Mouse (Mus musculus): ENCODE data around the gene Fscn3. TPM values are rescaled to one million over a fixed set of nuclear protein-coding genes. Genes with fewer than 3 reads are reported as not detected.

The Fscn3 gene
- polyA plus RNA-seq, 1 experiment from 2014 or later: not detected

- Histone ChIP-seq H3K36me3 (ENCODE audit: control insufficient read depth, insufficient read depth, low read length) (peaks cover 9% of the 10 kb centered on the region; the same call in 1 of the 2 replicates), H3K4me2 (ENCODE audit: low read length) (peak overlapping the region; percentile 92), H3K9ac (ENCODE audit: low read length) (peak overlapping the region; percentile 91), H3K27me3 (ENCODE audit: control insufficient read depth, insufficient read depth, low read length) (no peaks in the 10 kb centered on the region), H3K9me3 (ENCODE audit: control insufficient read depth, low read length) (no peaks in the 10 kb centered on the region), H3K4me1 (ENCODE audit: control insufficient read depth in 2 of 2, insufficient read depth in 2 of 2, low read length in 2 of 2) (peaks cover 12 to 45% of the 10 kb centered on the region in 2 experiments), H3K27ac (replicated peaks in 1 of 2; ENCODE audit: control insufficient read depth in 1 of 2, insufficient read depth in 1 of 2, low read depth in 2 of 2, low read length in 2 of 2) (peak overlapping the region; percentile 58 to 95), H3K4me3 (ENCODE audit: control insufficient read depth in 1 of 2, insufficient read depth in 1 of 2, low read depth in 1 of 2, low read length in 2 of 2) (peak overlapping the region; percentile 77 to 95)
- peak; percentile 99 for ATAC-seq (ENCODE audit: insufficient number of reproducible peaks, insufficient read depth, low FRiP score, low read depth)
- under 1% methylated on average over 68 of the region's 68 CpGs for WGBS
These were observed 52.5 kb downstream of the Fscn3 start for GRCm38 (mm10) chr6:28479865-28480751.

- 4% methylated on average over 21 of the region's 21 CpGs for WGBS
- H3K4me2 ChIP-seq (ENCODE audit: low read length): peak overlapping the region; percentile 77
- no peak for ATAC-seq (ENCODE audit: insufficient number of reproducible peaks, insufficient read depth, low FRiP score, low read depth)
- peak overlapping the region; percentile 58 to 95 for H3K27ac ChIP-seq (replicated peaks in 1 of 2; ENCODE audit: control insufficient read depth in 1 of 2, insufficient read depth in 1 of 2, low read depth in 2 of 2, low read length in 2 of 2)
- no peaks in the 10 kb centered on the region for H3K9me3 ChIP-seq (ENCODE audit: control insufficient read depth, low read length)
- H3K36me3 ChIP-seq (ENCODE audit: control insufficient read depth, insufficient read depth, low read length): peaks cover 13% of the 10 kb centered on the region; the same call in 1 of the 2 replicates
- peaks cover 15 to 53% of the 10 kb centered on the region in 2 experiments for H3K4me1 ChIP-seq (ENCODE audit: control insufficient read depth in 2 of 2, insufficient read depth in 2 of 2, low read length in 2 of 2)
- H3K4me3 ChIP-seq (ENCODE audit: control insufficient read depth in 1 of 2, insufficient read depth in 1 of 2, low read depth in 1 of 2, low read length in 2 of 2): peak overlapping the region; percentile 69 to 95
- H3K27me3 ChIP-seq (ENCODE audit: control insufficient read depth, insufficient read depth, low read length): no peaks in the 10 kb centered on the region
- peak overlapping the region; percentile 91 for H3K9ac ChIP-seq (ENCODE audit: low read length)
These were observed 53.3 kb downstream of the Fscn3 start for GRCm38 (mm10) chr6:28480752-28481492.

GRCm38 (mm10) chr6:28482711-28483315 is 55.2 kb downstream of the Fscn3 start:
- Histone ChIP-seq H3K4me1 (ENCODE audit: control insufficient read depth in 2 of 2, insufficient read depth in 2 of 2, low read length in 2 of 2) (peaks cover 23 to 70% of the 10 kb centered on the region in 2 experiments), H3K4me2 (ENCODE audit: low read length) (peak overlapping the region; percentile 23), H3K9ac (ENCODE audit: low read length) (peak overlapping the region; percentile 27; the same call in 1 of the 2 replicates), H3K27me3 (ENCODE audit: control insufficient read depth, insufficient read depth, low read length) (no peaks in the 10 kb centered on the region), H3K27ac (replicated peaks in 1 of 2; ENCODE audit: control insufficient read depth in 1 of 2, insufficient read depth in 1 of 2, low read depth in 2 of 2, low read length in 2 of 2) (no peak overlapping the region), H3K4me3 (ENCODE audit: control insufficient read depth in 1 of 2, insufficient read depth in 1 of 2, low read depth in 1 of 2, low read length in 2 of 2) (no peak overlapping the region), H3K36me3 (ENCODE audit: control insufficient read depth, insufficient read depth, low read length) (peaks cover 13% of the 10 kb centered on the region; the same call in 1 of the 2 replicates), H3K9me3 (ENCODE audit: control insufficient read depth, low read length) (no peaks in the 10 kb centered on the region)
- no peak for ATAC-seq (ENCODE audit: insufficient number of reproducible peaks, insufficient read depth, low FRiP score, low read depth)
- 60% methylated on average over 4 of the region's 4 CpGs for WGBS

GRCm38 (mm10) chr6:28486008-28486407 is 58.4 kb downstream of the Fscn3 start:
- no peaks in the 10 kb centered on the region for H3K9me3 ChIP-seq (ENCODE audit: control insufficient read depth, low read length)
- no peaks in the 10 kb centered on the region for H3K27me3 ChIP-seq (ENCODE audit: control insufficient read depth, insufficient read depth, low read length)
- peaks cover 23 to 72% of the 10 kb centered on the region in 2 experiments for H3K4me1 ChIP-seq (ENCODE audit: control insufficient read depth in 2 of 2, insufficient read depth in 2 of 2, low read length in 2 of 2)
- peak overlapping the region; percentile 36 for H3K4me2 ChIP-seq (ENCODE audit: low read length)
- H3K9ac ChIP-seq (ENCODE audit: low read length): 0 out of 2 replicates have a peak overlapping the region, but pooled peaks have one; percentile 8
- ATAC-seq (ENCODE audit: insufficient number of reproducible peaks, insufficient read depth, low FRiP score, low read depth): peak; percentile 74
- whole genome bisulfite sequencing: 66% methylated on average over 2 of the region's 2 CpGs
- no peak overlapping the region for H3K4me3 ChIP-seq (ENCODE audit: control insufficient read depth in 1 of 2, insufficient read depth in 1 of 2, low read depth in 1 of 2, low read length in 2 of 2)
- peaks cover 26% of the 10 kb centered on the region for H3K36me3 ChIP-seq (ENCODE audit: control insufficient read depth, insufficient read depth, low read length)
- H3K27ac ChIP-seq (replicated peaks in 1 of 2; ENCODE audit: control insufficient read depth in 1 of 2, insufficient read depth in 1 of 2, low read depth in 2 of 2, low read length in 2 of 2): peak overlapping the region; percentile 43 to 48; a peak in 3 of 4 replicates

GRCm38 (mm10) chr6:28486471-28486870 is 58.9 kb downstream of the Fscn3 start:
- WGBS: 65% methylated on average over 2 of the region's 2 CpGs
- Histone ChIP-seq H3K27ac (replicated peaks in 1 of 2; ENCODE audit: control insufficient read depth in 1 of 2, insufficient read depth in 1 of 2, low read depth in 2 of 2, low read length in 2 of 2) (peak overlapping the region; percentile 43 to 48; a peak in 3 of 4 replicates), H3K4me2 (ENCODE audit: low read length) (peak overlapping the region; percentile 36; the same call in 1 of the 2 replicates), H3K9me3 (ENCODE audit: control insufficient read depth, low read length) (no peaks in the 10 kb centered on the region), H3K27me3 (ENCODE audit: control insufficient read depth, insufficient read depth, low read length) (no peaks in the 10 kb centered on the region), H3K4me1 (ENCODE audit: control insufficient read depth in 2 of 2, insufficient read depth in 2 of 2, low read length in 2 of 2) (peaks cover 23 to 67% of the 10 kb centered on the region in 2 experiments), H3K36me3 (ENCODE audit: control insufficient read depth, insufficient read depth, low read length) (peaks cover 26% of the 10 kb centered on the region), H3K4me3 (ENCODE audit: control insufficient read depth in 1 of 2, insufficient read depth in 1 of 2, low read depth in 1 of 2, low read length in 2 of 2) (no peak overlapping the region), H3K9ac (ENCODE audit: low read length) (peak overlapping the region; percentile 8; the same call in 1 of the 2 replicates)
- no peak for ATAC-seq (ENCODE audit: insufficient number of reproducible peaks, insufficient read depth, low FRiP score, low read depth)

- H3K27ac ChIP-seq (replicated peaks in 1 of 2; ENCODE audit: control insufficient read depth in 1 of 2, insufficient read depth in 1 of 2, low read depth in 2 of 2, low read length in 2 of 2): no peak overlapping the region
- no peak overlapping the region for H3K4me3 ChIP-seq (ENCODE audit: control insufficient read depth in 1 of 2, insufficient read depth in 1 of 2, low read depth in 1 of 2, low read length in 2 of 2)
- no peaks in the 10 kb centered on the region for H3K9me3 ChIP-seq (ENCODE audit: control insufficient read depth, low read length)
- no peak for ATAC-seq (ENCODE audit: insufficient number of reproducible peaks, insufficient read depth, low FRiP score, low read depth)
- H3K4me2 ChIP-seq (ENCODE audit: low read length): no peak overlapping the region
- no peak overlapping the region; the same call in 1 of the 2 replicates for H3K9ac ChIP-seq (ENCODE audit: low read length)
- H3K36me3 ChIP-seq (ENCODE audit: control insufficient read depth, insufficient read depth, low read length): peaks cover 23% of the 10 kb centered on the region
- H3K27me3 ChIP-seq (ENCODE audit: control insufficient read depth, insufficient read depth, low read length): no peaks in the 10 kb centered on the region
- WGBS: 90% methylated on average over 7 of the region's 7 CpGs
- peaks cover 18 to 63% of the 10 kb centered on the region in 2 experiments for H3K4me1 ChIP-seq (ENCODE audit: control insufficient read depth in 2 of 2, insufficient read depth in 2 of 2, low read length in 2 of 2)
These were observed 59.3 kb downstream of the Fscn3 start for GRCm38 (mm10) chr6:28486905-28487304.

Data from heart, embryonic 14.5 days (tissue).